In genomic region chr8:115228903-115229302, GRCm38 (mm10) we compare ENCODE assay signal across 22 mouse cellular contexts.
A peak's percentile ranks its signal among the peaks of the same experiment; 100 is the strongest.
DNase-seq lines count a peak whose midpoint lies in the region; ATAC-seq lines count a peak whose summit lies in the region.
"Had no signal": no experiment of that assay in that cellular context is flagged by ENCODE, and none has a peak within 500 bp of the region (broad histone marks: within the 10 kb centered on the region; RNA-seq: fewer than 3 reads in every experiment).

No protein-coding gene starts in this region.

- peaks cover 30% of the 10 kb centered on the region for H3K4me1 ChIP-seq in limb, embryonic 13.5 days
- peaks cover 8% of the 10 kb centered on the region for H3K4me1 ChIP-seq in limb, embryonic 10.5 days
- H3K4me1 ChIP-seq: embryonic facial prominence, embryonic 12.5 days; forebrain, embryonic 13.5 days had no signal

- 52% methylated on average over 11 of the region's 11 CpGs for WGBS in limb, embryonic 13.5 days
- WGBS in limb, embryonic 10.5 days = 86% methylated on average over 11 of the region's 11 CpGs

- DNase-seq in limb, embryonic 10.5 days (ENCODE audit: low spot score) = no peak
- DNase-seq in naive thymus-derived CD4-positive, alpha-beta T cell, adult 2 months (ENCODE audit: low read depth) = peak; percentile 65
- DNase-seq in thymus, postnatal 25 days = peak; percentile 46
- DNase-seq in right cerebral cortex, adult 18-20 months = no peak
- DNase-seq in adrenal gland, adult 8-10 months = no peak
- DNase-seq: adrenal gland, postnatal 36 days; heart, postnatal 4 days; kidney, adult 11 months; liver, postnatal 0 days; lung, postnatal 14 days; midbrain, embryonic 14.5 days had no signal

- no peak overlapping the region for H3K27ac ChIP-seq in limb, embryonic 13.5 days
- H3K27ac ChIP-seq in limb, embryonic 10.5 days = no peak overlapping the region
- H3K27ac ChIP-seq: embryonic facial prominence, embryonic 12.5 days; forebrain, embryonic 13.5 days; heart, embryonic 10.5 days; kidney, postnatal 0 days; left cerebral cortex, adult 2 months; neural tube, embryonic 13.5 days had no signal

- no peak for ATAC-seq in limb, embryonic 13.5 days (ENCODE audit: low FRiP score, low read depth)
- peak; percentile 62 for ATAC-seq in common myeloid progenitor, adult 5-6 weeks (replicated peaks; ENCODE audit: low read depth, poor library complexity, severe bottlenecking)
- ATAC-seq in erythroblast, adult 5-6 weeks (replicated peaks; ENCODE audit: low FRiP score, poor library complexity, severe bottlenecking) = no peak
- ATAC-seq: forebrain, embryonic 13.5 days; hindbrain, embryonic 16.5 days; liver, postnatal 0 days had no signal

- peaks cover 20% of the 10 kb centered on the region; the same call in 1 of the 2 replicates for H3K27me3 ChIP-seq in limb, embryonic 13.5 days
- no peaks in the 10 kb centered on the region for H3K27me3 ChIP-seq in limb, embryonic 10.5 days (ENCODE audit: low read depth, poor library complexity, severe bottlenecking)
- H3K27me3 ChIP-seq: embryonic facial prominence, embryonic 12.5 days; forebrain, embryonic 13.5 days; megakaryocyte, embryonic 14.5 days; neural tube, embryonic 13.5 days had no signal

- peak overlapping the region; percentile 10; the same call in 1 of the 2 replicates for H3K4me2 ChIP-seq in limb, embryonic 13.5 days (replicated peaks)
- H3K4me2 ChIP-seq: embryonic facial prominence, embryonic 12.5 days; forebrain, embryonic 13.5 days; neural tube, embryonic 13.5 days had no signal

- no peak overlapping the region for H3K4me3 ChIP-seq in limb, embryonic 13.5 days
- H3K4me3 ChIP-seq in limb, embryonic 10.5 days = no peak overlapping the region
- H3K4me3 ChIP-seq: embryonic facial prominence, embryonic 12.5 days; forebrain, embryonic 13.5 days; heart, embryonic 10.5 days; left cerebral cortex, adult 2 months; megakaryocyte, embryonic 14.5 days; neural tube, embryonic 13.5 days had no signal

- no peaks in the 10 kb centered on the region for H3K9me3 ChIP-seq in limb, embryonic 13.5 days
- H3K9me3 ChIP-seq in limb, embryonic 10.5 days (replicated peaks) = no peaks in the 10 kb centered on the region
- H3K9me3 ChIP-seq: embryonic facial prominence, embryonic 12.5 days; forebrain, embryonic 13.5 days; heart, embryonic 10.5 days; neural tube, embryonic 13.5 days had no signal

- H3K9ac ChIP-seq in limb, embryonic 13.5 days = no peak overlapping the region
- H3K9ac ChIP-seq: embryonic facial prominence, embryonic 12.5 days; forebrain, embryonic 13.5 days; liver, postnatal 0 days; neural tube, embryonic 13.5 days had no signal

- H3K36me3 ChIP-seq in limb, embryonic 13.5 days = no peaks in the 10 kb centered on the region
- H3K36me3 ChIP-seq in limb, embryonic 10.5 days = no peaks in the 10 kb centered on the region
- H3K36me3 ChIP-seq: embryonic facial prominence, embryonic 12.5 days; heart, embryonic 10.5 days; neural tube, embryonic 13.5 days had no signal

Comparison
In these comparisons a context has a peak if more than half of its experiments do, and no peak if none do; other contexts are left out.
1. DNase-seq: peak in naive thymus-derived CD4-positive, alpha-beta T cell, adult 2 months (single experiment) and thymus, postnatal 25 days (single experiment); none in limb, embryonic 10.5 days (single experiment), right cerebral cortex, adult 18-20 months (single experiment) and adrenal gland, adult 8-10 months (single experiment).